Mouse (Mus musculus): ENCODE data around the gene Trpv1. TPM values are rescaled to one million over a fixed set of nuclear protein-coding genes. Genes with fewer than 3 reads are reported as not detected.

The Trpv1 gene
- polyA plus RNA-seq, 1 experiment from 2014 or later = not detected

DNA sequence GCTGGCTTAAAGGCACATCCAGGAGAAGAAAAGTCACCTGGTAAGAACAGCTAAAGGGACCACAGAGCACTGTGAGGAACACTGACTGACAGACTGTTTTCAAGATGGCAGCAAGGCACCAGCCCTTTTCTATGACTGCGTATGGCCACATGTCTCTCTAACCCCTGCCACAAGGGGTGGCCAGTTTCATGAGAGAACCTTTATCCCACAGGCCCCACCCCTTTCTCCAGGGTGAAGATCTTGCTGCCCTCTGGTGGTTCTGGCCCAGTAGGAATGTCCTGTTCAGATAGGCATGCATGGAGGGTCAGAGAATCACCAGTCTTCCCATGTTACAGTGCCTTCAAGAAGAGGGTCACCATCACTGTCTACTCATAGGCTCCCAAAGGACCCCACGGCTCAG is 10.1 kb upstream of the Trpv1 start:
- Histone ChIP-seq H3K4me2 (ENCODE audit: low read depth, low read length) (no peak overlapping the region), H3K4me1 (ENCODE audit: control insufficient read depth, insufficient read depth, low read length) (no peaks in the 10 kb centered on the region), H3K27me3 (ENCODE audit: control insufficient read depth, insufficient read depth, low read length) (no peaks in the 10 kb centered on the region), H3K27ac (ENCODE audit: low read depth, low read length) (no peak overlapping the region), H3K4me3 (ENCODE audit: low read depth, low read length) (no peak overlapping the region), H3K9me3 (ENCODE audit: control insufficient read depth, low read length) (no peaks in the 10 kb centered on the region), H3K36me3 (ENCODE audit: control insufficient read depth, insufficient read depth, low read length) (no peaks in the 10 kb centered on the region), H3K9ac (replicated peaks; ENCODE audit: low read depth, low read length) (no peak overlapping the region)
- ATAC-seq (ENCODE audit: low read depth) = no peak
- WGBS = 76% methylated on average over 2 of the region's 2 CpGs

- no peak overlapping the region for H3K9ac ChIP-seq (replicated peaks; ENCODE audit: low read depth, low read length)
- WGBS = 90% methylated on average over 6 of the region's 6 CpGs
- no peaks in the 10 kb centered on the region for H3K9me3 ChIP-seq (ENCODE audit: control insufficient read depth, low read length)
- H3K27me3 ChIP-seq (ENCODE audit: control insufficient read depth, insufficient read depth, low read length) = no peaks in the 10 kb centered on the region
- no peaks in the 10 kb centered on the region for H3K36me3 ChIP-seq (ENCODE audit: control insufficient read depth, insufficient read depth, low read length)
- H3K4me2 ChIP-seq (ENCODE audit: low read depth, low read length) = no peak overlapping the region
- no peak for ATAC-seq (ENCODE audit: low read depth)
- no peak overlapping the region for H3K27ac ChIP-seq (ENCODE audit: low read depth, low read length)
- no peak overlapping the region for H3K4me3 ChIP-seq (ENCODE audit: low read depth, low read length)
- H3K4me1 ChIP-seq (ENCODE audit: control insufficient read depth, insufficient read depth, low read length) = no peaks in the 10 kb centered on the region
Observed at GRCm38 (mm10) chr11:73225856-73226255, 8.2 kb upstream of the Trpv1 start.

DNA sequence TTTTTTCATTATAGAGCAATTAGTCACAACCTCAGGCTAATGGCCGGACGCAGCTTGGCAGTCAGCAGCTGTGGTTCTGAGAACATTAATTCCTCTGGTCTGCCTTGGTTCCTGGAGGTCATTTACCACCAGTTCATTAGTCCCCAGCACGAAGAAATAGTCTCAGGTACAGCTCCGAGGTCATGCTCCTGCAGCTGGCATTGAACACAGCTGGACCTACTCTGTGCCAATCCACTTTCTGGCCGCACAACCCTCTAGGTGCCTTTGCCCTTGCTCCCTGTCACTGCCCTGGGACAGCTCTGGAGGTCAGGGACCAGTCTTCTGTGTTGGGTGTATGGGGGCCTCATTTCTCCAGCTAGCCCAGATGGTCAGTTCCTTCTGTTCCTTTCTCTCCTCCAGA is 5.2 kb upstream of the Trpv1 start:
- H3K27me3 ChIP-seq (ENCODE audit: control insufficient read depth, insufficient read depth, low read length) = no peaks in the 10 kb centered on the region
- H3K4me3 ChIP-seq (ENCODE audit: low read depth, low read length) = no peak overlapping the region
- ATAC-seq (ENCODE audit: low read depth) = no peak
- H3K9ac ChIP-seq (replicated peaks; ENCODE audit: low read depth, low read length) = no peak overlapping the region
- no peaks in the 10 kb centered on the region for H3K4me1 ChIP-seq (ENCODE audit: control insufficient read depth, insufficient read depth, low read length)
- no peak overlapping the region for H3K4me2 ChIP-seq (ENCODE audit: low read depth, low read length)
- no peaks in the 10 kb centered on the region for H3K36me3 ChIP-seq (ENCODE audit: control insufficient read depth, insufficient read depth, low read length)
- no peak overlapping the region for H3K27ac ChIP-seq (ENCODE audit: low read depth, low read length)
- H3K9me3 ChIP-seq (ENCODE audit: control insufficient read depth, low read length) = no peaks in the 10 kb centered on the region
- 70% methylated on average over 5 of the region's 5 CpGs for WGBS

- H3K9me3 ChIP-seq (ENCODE audit: control insufficient read depth, low read length) = no peaks in the 10 kb centered on the region
- H3K36me3 ChIP-seq (ENCODE audit: control insufficient read depth, insufficient read depth, low read length) = no peaks in the 10 kb centered on the region
- 89% methylated on average over 5 of the region's 5 CpGs for WGBS
- no peaks in the 10 kb centered on the region for H3K27me3 ChIP-seq (ENCODE audit: control insufficient read depth, insufficient read depth, low read length)
- H3K4me1 ChIP-seq (ENCODE audit: control insufficient read depth, insufficient read depth, low read length) = no peaks in the 10 kb centered on the region
- H3K4me2 ChIP-seq (ENCODE audit: low read depth, low read length) = no peak overlapping the region
- H3K4me3 ChIP-seq (ENCODE audit: low read depth, low read length) = no peak overlapping the region
- no peak for ATAC-seq (ENCODE audit: low read depth)
- no peak overlapping the region for H3K9ac ChIP-seq (replicated peaks; ENCODE audit: low read depth, low read length)
- no peak overlapping the region for H3K27ac ChIP-seq (ENCODE audit: low read depth, low read length)
Observed at GRCm38 (mm10) chr11:73230081-73230480, 4.0 kb upstream of the Trpv1 start.

GRCm38 (mm10) chr11:73232513-73232912 is 1.6 kb upstream of the Trpv1 start:
- WGBS = 69% methylated on average over 2 of the region's 2 CpGs

DNA sequence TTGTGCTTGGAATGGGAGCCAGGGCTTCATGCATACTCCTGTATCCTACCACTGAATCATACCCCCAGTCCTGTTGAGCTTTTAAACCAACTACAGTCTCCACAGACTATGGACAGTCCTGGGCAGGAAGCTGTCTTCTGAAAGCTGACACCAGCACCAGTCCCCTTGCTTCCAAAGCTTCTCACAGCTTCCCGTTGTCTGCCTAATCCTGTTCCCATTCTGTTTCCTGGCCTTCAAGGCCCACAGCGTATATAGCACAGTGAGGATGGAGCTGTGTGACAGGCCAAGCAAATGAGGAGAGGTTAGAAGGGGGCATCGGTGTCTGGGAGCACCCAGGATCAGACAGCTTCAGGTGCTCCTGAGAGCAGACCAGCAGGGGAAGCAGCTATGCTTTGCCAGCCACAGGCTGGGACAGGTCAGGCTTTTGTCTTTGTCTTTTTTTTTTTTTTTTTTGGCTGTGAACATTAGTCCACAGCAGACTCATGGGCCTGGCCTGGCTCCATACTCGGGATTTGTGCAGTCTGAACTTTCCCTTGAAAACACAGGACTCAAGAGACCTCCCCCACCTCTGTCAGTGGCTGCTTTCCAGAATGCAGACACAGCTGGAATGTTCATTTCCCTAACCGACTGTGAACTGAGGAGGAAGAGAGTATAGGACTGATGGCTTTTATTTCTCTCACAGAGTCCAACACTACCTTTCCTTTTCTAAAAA is 2.1 kb downstream of the Trpv1 start:
- no peak overlapping the region for H3K9ac ChIP-seq (replicated peaks; ENCODE audit: low read depth, low read length)
- no peak overlapping the region for H3K4me2 ChIP-seq (ENCODE audit: low read depth, low read length)
- H3K27ac ChIP-seq (ENCODE audit: low read depth, low read length) = no peak overlapping the region
- no peaks in the 10 kb centered on the region for H3K4me1 ChIP-seq (ENCODE audit: control insufficient read depth, insufficient read depth, low read length)
- ATAC-seq (ENCODE audit: low read depth) = no peak
- H3K27me3 ChIP-seq (ENCODE audit: control insufficient read depth, insufficient read depth, low read length) = no peaks in the 10 kb centered on the region
- H3K4me3 ChIP-seq (ENCODE audit: low read depth, low read length) = no peak overlapping the region
- no peaks in the 10 kb centered on the region for H3K9me3 ChIP-seq (ENCODE audit: control insufficient read depth, low read length)
- H3K36me3 ChIP-seq (ENCODE audit: control insufficient read depth, insufficient read depth, low read length) = no peaks in the 10 kb centered on the region
- 52% methylated on average over 5 of the region's 5 CpGs for WGBS

More at GRCm38 (mm10) chr11:73232513-73232912, 1.6 kb upstream of the Trpv1 start:
- ATAC-seq (ENCODE audit: low read depth) = no peak
- Histone ChIP-seq H3K9me3 (ENCODE audit: control insufficient read depth, low read length) (no peaks in the 10 kb centered on the region), H3K4me3 (ENCODE audit: low read depth, low read length) (no peak overlapping the region), H3K36me3 (ENCODE audit: control insufficient read depth, insufficient read depth, low read length) (no peaks in the 10 kb centered on the region), H3K27me3 (ENCODE audit: control insufficient read depth, insufficient read depth, low read length) (no peaks in the 10 kb centered on the region), H3K4me1 (ENCODE audit: control insufficient read depth, insufficient read depth, low read length) (no peaks in the 10 kb centered on the region), H3K9ac (replicated peaks; ENCODE audit: low read depth, low read length) (no peak overlapping the region), H3K27ac (ENCODE audit: low read depth, low read length) (no peak overlapping the region), H3K4me2 (ENCODE audit: low read depth, low read length) (no peak overlapping the region)

DNA sequence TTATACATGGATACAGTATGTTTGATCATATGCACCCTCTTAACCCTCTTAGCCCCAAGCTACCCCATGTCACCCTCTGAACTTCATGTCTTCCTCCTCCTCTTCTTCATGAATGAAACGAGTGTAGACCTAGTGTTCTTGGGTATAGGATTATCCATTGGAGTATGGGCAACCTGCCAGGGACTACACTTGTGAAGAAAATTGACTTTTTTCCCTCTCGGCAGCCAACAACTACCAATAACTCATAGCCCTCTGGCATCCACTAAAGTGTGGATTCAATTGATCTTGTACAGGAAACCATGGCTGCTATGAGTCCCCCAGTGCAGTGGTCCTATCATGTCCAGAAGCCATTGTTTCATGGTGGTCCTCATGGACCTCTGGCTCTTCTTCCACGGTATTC is 2.6 kb downstream of the Trpv1 start:
- Histone ChIP-seq H3K27me3 (ENCODE audit: control insufficient read depth, insufficient read depth, low read length) (no peaks in the 10 kb centered on the region), H3K4me1 (ENCODE audit: control insufficient read depth, insufficient read depth, low read length) (no peaks in the 10 kb centered on the region), H3K4me2 (ENCODE audit: low read depth, low read length) (no peak overlapping the region), H3K36me3 (ENCODE audit: control insufficient read depth, insufficient read depth, low read length) (no peaks in the 10 kb centered on the region), H3K9me3 (ENCODE audit: control insufficient read depth, low read length) (no peaks in the 10 kb centered on the region), H3K27ac (ENCODE audit: low read depth, low read length) (no peak overlapping the region), H3K9ac (replicated peaks; ENCODE audit: low read depth, low read length) (no peak overlapping the region), H3K4me3 (ENCODE audit: low read depth, low read length) (no peak overlapping the region)
- no peak for ATAC-seq (ENCODE audit: low read depth)
- 64% methylated on average over 3 of the region's 3 CpGs for WGBS

DNA sequence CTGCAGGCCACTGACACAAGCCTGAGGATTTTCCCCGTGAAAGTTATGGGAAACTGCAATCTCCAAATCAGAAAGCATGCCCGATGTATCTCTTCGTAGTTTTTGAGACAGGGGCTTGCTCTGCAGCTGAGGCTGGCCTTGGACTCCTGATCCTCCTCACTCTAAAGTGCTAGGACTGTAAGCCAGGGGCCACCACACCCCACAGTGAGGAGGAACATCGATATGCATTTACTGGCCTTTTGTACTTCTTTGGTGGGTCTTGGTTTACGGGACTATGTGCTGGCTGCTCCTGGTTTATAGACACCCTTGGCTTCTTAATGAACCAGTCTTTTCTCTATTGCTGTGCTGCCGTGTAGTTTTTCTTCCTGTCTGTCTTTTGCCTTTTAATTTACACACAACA is 8.1 kb downstream of the Trpv1 start:
- Histone ChIP-seq H3K36me3 (ENCODE audit: control insufficient read depth, insufficient read depth, low read length) (no peaks in the 10 kb centered on the region), H3K4me2 (ENCODE audit: low read depth, low read length) (no peak overlapping the region), H3K4me1 (ENCODE audit: control insufficient read depth, insufficient read depth, low read length) (no peaks in the 10 kb centered on the region), H3K27me3 (ENCODE audit: control insufficient read depth, insufficient read depth, low read length) (no peaks in the 10 kb centered on the region), H3K4me3 (ENCODE audit: low read depth, low read length) (no peak overlapping the region), H3K9ac (replicated peaks; ENCODE audit: low read depth, low read length) (no peak overlapping the region), H3K27ac (ENCODE audit: low read depth, low read length) (no peak overlapping the region), H3K9me3 (ENCODE audit: control insufficient read depth, low read length) (no peaks in the 10 kb centered on the region)
- 61% methylated on average over 6 of the region's 6 CpGs for WGBS
- ATAC-seq (ENCODE audit: low read depth) = no peak

- Histone ChIP-seq H3K4me2 (ENCODE audit: low read depth, low read length) (no peak overlapping the region), H3K27ac (ENCODE audit: low read depth, low read length) (no peak overlapping the region), H3K27me3 (ENCODE audit: control insufficient read depth, insufficient read depth, low read length) (no peaks in the 10 kb centered on the region), H3K4me1 (ENCODE audit: control insufficient read depth, insufficient read depth, low read length) (no peaks in the 10 kb centered on the region), H3K4me3 (ENCODE audit: low read depth, low read length) (no peak overlapping the region), H3K36me3 (ENCODE audit: control insufficient read depth, insufficient read depth, low read length) (no peaks in the 10 kb centered on the region), H3K9ac (replicated peaks; ENCODE audit: low read depth, low read length) (no peak overlapping the region), H3K9me3 (ENCODE audit: control insufficient read depth, low read length) (no peaks in the 10 kb centered on the region)
- no peak for ATAC-seq (ENCODE audit: low read depth)
- 81% methylated on average over 4 of the region's 4 CpGs for WGBS
Observed at GRCm38 (mm10) chr11:73242777-73243176, 8.7 kb downstream of the Trpv1 start.
